Mouse (Mus musculus): ENCODE results near the gene Zscan5b.
"Not testable (repeated sequence)": the region's sequence is repeated elsewhere in the genome, so short reads cannot be mapped to it uniquely, and the experiment has no call there.

Zscan5b gene

GRCm38 (mm10) chr7:6244361-6245292 is 22.5 kb downstream of the Zscan5b start:
- no peak for DNase-seq (ENCODE audit: low read depth, low spot score)

- no peak for DNase-seq (ENCODE audit: low read depth, low spot score)
These were observed 30.3 kb downstream of the Zscan5b start, which contains the start of gene Epp13 for GRCm38 (mm10) chr7:6252410-6252809. Epp13 (plus strand) TSS chr7:6252710.

GRCm38 (mm10) chr7:6254451-6254850 is 32.4 kb downstream of the Zscan5b start:
- DNase-seq (ENCODE audit: low read depth, low spot score): no peak

- DNase-seq (ENCODE audit: low read depth, low spot score): no peak
These were observed 35.3 kb downstream of the Zscan5b start for GRCm38 (mm10) chr7:6257386-6257785.

- no peak for DNase-seq (ENCODE audit: low read depth, low spot score)
These were observed 36.4 kb downstream of the Zscan5b start for GRCm38 (mm10) chr7:6258232-6259220.

- not testable (repeated sequence) for DNase-seq (ENCODE audit: low read depth, low spot score)
These were observed 37.9 kb downstream of the Zscan5b start for GRCm38 (mm10) chr7:6260004-6260403.

GRCm38 (mm10) chr7:6262120-6262519 is 40.0 kb downstream of the Zscan5b start:
- no peak for DNase-seq (ENCODE audit: low read depth, low spot score)

- DNase-seq (ENCODE audit: low read depth, low spot score): no peak
These were observed 40.9 kb downstream of the Zscan5b start for GRCm38 (mm10) chr7:6262984-6263383.

GRCm38 (mm10) chr7:6265695-6266094 is 43.6 kb downstream of the Zscan5b start:
- no peak for DNase-seq (ENCODE audit: low read depth, low spot score)

- no peak for DNase-seq (ENCODE audit: low read depth, low spot score)
These were observed 55.8 kb downstream of the Zscan5b start for GRCm38 (mm10) chr7:6277906-6278305.

GRCm38 (mm10) chr7:6282749-6283148 is 60.7 kb downstream of the Zscan5b start:
- peak; percentile 73 for DNase-seq (ENCODE audit: low read depth, low spot score)

- DNase-seq (ENCODE audit: low read depth, low spot score): peak; percentile 92
These were observed 61.5 kb downstream of the Zscan5b start for GRCm38 (mm10) chr7:6283451-6284075.

- no peak for DNase-seq (ENCODE audit: low read depth, low spot score)
These were observed 62.4 kb downstream of the Zscan5b start for GRCm38 (mm10) chr7:6284442-6285012.

GRCm38 (mm10) chr7:6285366-6285765 is 63.3 kb downstream of the Zscan5b start:
- no peak for DNase-seq (ENCODE audit: low read depth, low spot score)

- DNase-seq (ENCODE audit: low read depth, low spot score): peak; percentile 94
These were observed 64.0 kb downstream of the Zscan5b start, which contains the start of gene Zfp667 for GRCm38 (mm10) chr7:6285842-6286705. Zfp667 (plus strand) TSS chr7:6286579.

- DNase-seq (ENCODE audit: low read depth, low spot score): no peak
These were observed 64.9 kb downstream of the Zscan5b start for GRCm38 (mm10) chr7:6286921-6287531.

All from telencephalon, adult 2 months (tissue).